Mouse (Mus musculus) embryonic facial prominence, embryonic 13.5 days (tissue): ENCODE results near the gene Tuba3b. TPM values are rescaled to one million over a fixed set of nuclear protein-coding genes. Genes with fewer than 3 reads are reported as not detected.

Source experiments
- ATAC-seq: fragments of 200-750 bp; cut with Nextera tagmentation; 2 replicates; pipeline ENCODE4 v1.8.0; 2017; ENCODE audit warnings: low read depth; ENCODE audit not compliant: insufficient number of reproducible peaks, insufficient read depth, low FRiP score, low TSS enrichment
- H3K27ac ChIP-seq: fragments of 300-500 bp; sonication (generic); 2 replicates; pipeline ENCODE4 v1.5.1; 2015; ENCODE audit warnings: moderate library complexity, mild to moderate bottlenecking, inconsistent platforms
- H3K27me3 ChIP-seq: fragments of 300-500 bp; sonication (generic); 2 replicates; pipeline ENCODE4 v1.6.1; 2015; ENCODE audit warnings: mild to moderate bottlenecking, inconsistent platforms
- H3K36me3 ChIP-seq: fragments of 300-500 bp; sonication (generic); 2 replicates; pipeline ENCODE4 v1.6.1; 2015; ENCODE audit warnings: mild to moderate bottlenecking, inconsistent platforms
- H3K4me1 ChIP-seq: fragments of 300-500 bp; sonication (generic); 2 replicates; pipeline ENCODE4 v1.6.1; 2015; ENCODE audit warnings: inconsistent platforms
- H3K4me2 ChIP-seq: fragments of 300-500 bp; sonication (generic); 2 replicates; pipeline ENCODE4 v1.6.1; 2015; ENCODE audit warnings: moderate library complexity, mild to moderate bottlenecking, inconsistent platforms
- H3K4me3 ChIP-seq: fragments of 300-500 bp; sonication (generic); 2 replicates; pipeline ENCODE4 v1.5.1; 2015; ENCODE audit warnings: mild to moderate bottlenecking, inconsistent platforms
- H3K9ac ChIP-seq: fragments of 300-500 bp; sonication (generic); 2 replicates; pipeline ENCODE4 v1.6.1; 2015; ENCODE audit warnings: mild to moderate bottlenecking, inconsistent platforms
- H3K9me3 ChIP-seq: fragments of 300-500 bp; sonication (generic); 2 replicates; pipeline ENCODE4 v1.6.1; 2016; ENCODE audit warnings: inconsistent platforms
- WGBS: fragments of 180-500 bp; shearing (Covaris S2); methylation state at CpG from one replicate; pipeline ENCODE4 v1.1.7; 2015; ENCODE audit warnings: mixed read lengths; 5-methylcytosine and 5-hydroxymethylcytosine counted together
- polyA plus RNA-seq: library from polyadenylated mRNA; unstranded; fragments of >200 nt; fragmentation: Nextera tagmentation; extraction: Ambion mirVana; gene quantifications from 2 replicates; pipeline ENCODE4 v1.2.1, GENCODE M21; 2015

Tuba3b gene
- polyA plus RNA-seq, 1 experiment from 2014 or later, result not detected

DNA sequence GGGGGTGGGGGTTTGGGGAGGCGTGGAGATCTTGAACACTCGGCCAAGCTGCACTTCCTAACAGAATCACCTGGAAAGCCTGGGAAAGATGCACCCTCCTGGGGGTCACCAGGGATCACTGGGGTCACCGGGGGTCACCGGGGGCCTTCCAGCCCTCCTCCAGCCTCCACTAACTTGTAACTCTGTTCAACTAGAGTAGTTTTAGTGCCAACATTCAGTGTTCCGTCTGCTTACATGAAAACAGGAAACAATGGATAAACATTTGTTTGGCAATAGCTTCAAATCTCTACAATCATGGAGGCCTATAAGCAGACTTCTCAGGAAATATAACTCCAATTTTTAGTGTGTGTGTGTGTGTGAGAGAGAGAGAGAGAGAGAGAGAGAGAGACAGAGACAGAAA is 37.4 kb downstream of the Tuba3b start:
- Histone ChIP-seq H3K9ac (no peak overlapping the region), H3K9me3 (peaks cover 9% of the 10 kb centered on the region), H3K4me2 (no peak overlapping the region), H3K4me3 (no peak overlapping the region), H3K27me3 (no peaks in the 10 kb centered on the region), H3K27ac (no peak overlapping the region), H3K36me3 (no peaks in the 10 kb centered on the region), H3K4me1 (0 out of 2 replicates have a peak, but pooled peaks cover 4% of the 10 kb centered on the region)
- 80% methylated on average over 5 of the region's 5 CpGs for WGBS
- no peak for ATAC-seq

- H3K27ac ChIP-seq, result no peak overlapping the region
- no peaks in the 10 kb centered on the region for H3K27me3 ChIP-seq
- H3K4me2 ChIP-seq, result no peak overlapping the region
- 0 out of 2 replicates have a peak, but pooled peaks cover 4% of the 10 kb centered on the region for H3K4me1 ChIP-seq
- WGBS, result 74% methylated on average over 5 of the region's 5 CpGs
- no peak overlapping the region for H3K9ac ChIP-seq
- peaks cover 9% of the 10 kb centered on the region for H3K9me3 ChIP-seq
- H3K36me3 ChIP-seq, result no peaks in the 10 kb centered on the region
- H3K4me3 ChIP-seq, result no peak overlapping the region
- ATAC-seq, result no peak
These were observed 38.1 kb downstream of the Tuba3b start for GRCm38 (mm10) chr6:145653626-145654025.

GRCm38 (mm10) chr6:145654062-145654836 is 38.7 kb downstream of the Tuba3b start:
- Histone ChIP-seq H3K27me3 (no peaks in the 10 kb centered on the region), H3K4me1 (0 out of 2 replicates have a peak, but pooled peaks cover 4% of the 10 kb centered on the region), H3K27ac (no peak overlapping the region), H3K9ac (no peak overlapping the region), H3K4me2 (no peak overlapping the region), H3K36me3 (no peaks in the 10 kb centered on the region), H3K4me3 (no peak overlapping the region), H3K9me3 (peaks cover 9% of the 10 kb centered on the region)
- WGBS, result 73% methylated on average over 8 of the region's 8 CpGs
- no peak for ATAC-seq

DNA sequence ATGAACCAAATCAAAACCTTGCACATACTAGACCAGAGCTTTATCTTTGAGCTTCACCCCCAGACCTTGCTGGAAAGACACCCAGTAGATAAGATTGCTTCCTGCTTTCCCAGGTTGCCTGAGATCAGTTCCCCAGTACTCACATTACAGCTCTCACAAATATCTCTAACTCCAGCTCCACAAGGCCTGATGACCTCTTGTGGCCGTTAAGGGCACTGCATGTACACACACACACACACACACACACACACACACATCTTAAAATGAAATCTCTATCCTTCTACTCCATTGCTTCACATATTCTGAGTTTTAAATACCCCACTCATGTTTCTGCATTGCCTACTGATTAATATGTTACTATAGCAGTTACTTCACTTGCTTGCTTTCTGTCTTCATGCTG is 40.1 kb downstream of the Tuba3b start:
- Histone ChIP-seq H3K4me3 (no peak overlapping the region), H3K9ac (no peak overlapping the region), H3K4me2 (no peak overlapping the region), H3K9me3 (peaks cover 9% of the 10 kb centered on the region), H3K27ac (no peak overlapping the region), H3K36me3 (no peaks in the 10 kb centered on the region), H3K4me1 (0 out of 2 replicates have a peak, but pooled peaks cover 7% of the 10 kb centered on the region), H3K27me3 (no peaks in the 10 kb centered on the region)
- ATAC-seq, result no peak
- 86% methylated on average over 1 of the region's 1 CpGs for WGBS

GRCm38 (mm10) chr6:145656740-145657591 is 41.4 kb downstream of the Tuba3b start:
- peaks cover 9% of the 10 kb centered on the region for H3K9me3 ChIP-seq
- H3K27me3 ChIP-seq, result no peaks in the 10 kb centered on the region
- no peak overlapping the region for H3K9ac ChIP-seq
- H3K4me3 ChIP-seq, result no peak overlapping the region
- 83% methylated on average over 15 of the region's 15 CpGs for WGBS
- no peak overlapping the region for H3K27ac ChIP-seq
- H3K36me3 ChIP-seq, result no peaks in the 10 kb centered on the region
- 0 out of 2 replicates have a peak, but pooled peaks cover 7% of the 10 kb centered on the region for H3K4me1 ChIP-seq
- no peak for ATAC-seq
- H3K4me2 ChIP-seq, result no peak overlapping the region

DNA sequence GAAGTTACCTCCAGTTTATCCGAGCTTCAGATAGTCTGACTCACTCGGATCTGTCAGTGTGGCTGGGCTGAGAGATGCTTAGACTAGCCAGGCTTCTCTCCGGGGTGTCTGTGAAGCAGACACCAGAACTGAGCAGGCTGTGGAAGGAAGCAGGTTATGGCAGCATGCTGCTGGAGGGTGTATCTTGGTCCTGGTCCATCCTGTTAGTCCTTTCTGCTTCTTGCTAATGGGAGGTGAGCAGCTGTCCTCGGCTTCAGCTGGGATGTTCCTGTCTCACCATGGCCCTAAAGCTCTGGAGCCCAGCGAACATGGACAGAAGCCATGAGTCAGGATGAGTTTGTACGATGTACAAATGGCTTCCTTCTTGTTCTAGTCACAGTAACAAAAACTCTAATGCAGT is 43.6 kb downstream of the Tuba3b start:
- H3K4me1 ChIP-seq, result peaks cover 9% of the 10 kb centered on the region
- no peak overlapping the region for H3K4me3 ChIP-seq
- ATAC-seq, result no peak
- no peaks in the 10 kb centered on the region for H3K27me3 ChIP-seq
- no peak overlapping the region for H3K4me2 ChIP-seq
- H3K36me3 ChIP-seq, result no peaks in the 10 kb centered on the region
- H3K27ac ChIP-seq, result no peak overlapping the region
- H3K9me3 ChIP-seq, result peaks cover 9% of the 10 kb centered on the region
- WGBS, result 72% methylated on average over 6 of the region's 6 CpGs
- H3K9ac ChIP-seq, result no peak overlapping the region

- H3K9me3 ChIP-seq, result peaks cover 3% of the 10 kb centered on the region; the same call in 1 of the 2 replicates
- no peaks in the 10 kb centered on the region for H3K27me3 ChIP-seq
- no peak overlapping the region for H3K4me2 ChIP-seq
- no peaks in the 10 kb centered on the region for H3K36me3 ChIP-seq
- no peak overlapping the region for H3K4me3 ChIP-seq
- no peak overlapping the region for H3K27ac ChIP-seq
- WGBS, result 74% methylated on average over 11 of the region's 11 CpGs
- no peak overlapping the region for H3K9ac ChIP-seq
- no peak for ATAC-seq
- H3K4me1 ChIP-seq, result peaks cover 9% of the 10 kb centered on the region
These were observed 45.4 kb downstream of the Tuba3b start for GRCm38 (mm10) chr6:145660943-145661342.

GRCm38 (mm10) chr6:145664208-145664607 is 48.7 kb downstream of the Tuba3b start:
- Histone ChIP-seq H3K9me3 (no peaks in the 10 kb centered on the region), H3K4me1 (peaks cover 9% of the 10 kb centered on the region), H3K36me3 (no peaks in the 10 kb centered on the region), H3K27ac (no peak overlapping the region), H3K9ac (no peak overlapping the region), H3K4me3 (no peak overlapping the region), H3K27me3 (no peaks in the 10 kb centered on the region), H3K4me2 (no peak overlapping the region)
- no peak for ATAC-seq
- 51% methylated on average over 5 of the region's 5 CpGs for WGBS

GRCm38 (mm10) chr6:145665751-145666150 is 50.2 kb downstream of the Tuba3b start:
- Histone ChIP-seq H3K9me3 (no peaks in the 10 kb centered on the region), H3K36me3 (no peaks in the 10 kb centered on the region), H3K9ac (no peak overlapping the region), H3K27me3 (no peaks in the 10 kb centered on the region), H3K4me1 (peaks cover 6% of the 10 kb centered on the region), H3K4me2 (no peak overlapping the region), H3K27ac (no peak overlapping the region), H3K4me3 (no peak overlapping the region)
- no peak for ATAC-seq
- 88% methylated on average over 3 of the region's 3 CpGs for WGBS

- H3K27me3 ChIP-seq, result no peaks in the 10 kb centered on the region
- no peak overlapping the region for H3K9ac ChIP-seq
- no peak overlapping the region for H3K27ac ChIP-seq
- no peaks in the 10 kb centered on the region for H3K36me3 ChIP-seq
- no peaks in the 10 kb centered on the region for H3K9me3 ChIP-seq
- no peak overlapping the region for H3K4me3 ChIP-seq
- H3K4me2 ChIP-seq, result no peak overlapping the region
- 67% methylated on average over 3 of the region's 3 CpGs for WGBS
- ATAC-seq, result no peak
- H3K4me1 ChIP-seq, result peaks cover 6% of the 10 kb centered on the region
These were observed 52.1 kb downstream of the Tuba3b start for GRCm38 (mm10) chr6:145667654-145668053.

DNA sequence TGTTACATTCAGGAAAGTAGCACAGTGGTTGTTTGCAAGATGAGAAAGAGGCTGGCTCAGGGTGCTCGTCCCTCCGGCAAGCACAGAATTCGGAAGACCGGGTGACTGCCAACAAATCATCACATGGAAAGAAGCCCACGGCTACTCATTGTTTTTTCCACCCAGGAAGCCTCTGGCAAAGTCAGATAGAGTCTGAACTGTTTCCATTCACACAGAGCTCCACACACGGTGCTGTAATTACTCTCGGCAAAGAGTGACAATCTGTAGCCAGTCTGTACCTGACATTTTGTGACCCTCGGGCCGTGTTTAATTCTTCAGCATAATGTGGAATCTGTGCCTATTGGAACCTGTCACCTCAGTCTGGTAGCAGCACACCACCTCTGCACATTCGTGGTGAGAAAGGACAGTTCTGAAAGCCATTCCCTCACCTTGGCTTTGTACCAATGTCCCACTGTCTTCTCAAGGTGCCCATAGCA is 54.1 kb downstream of the Tuba3b start:
- no peak for ATAC-seq
- no peak overlapping the region for H3K27ac ChIP-seq
- WGBS, result 58% methylated on average over 10 of the region's 10 CpGs
- no peak overlapping the region for H3K9ac ChIP-seq
- H3K27me3 ChIP-seq, result no peaks in the 10 kb centered on the region
- H3K36me3 ChIP-seq, result no peaks in the 10 kb centered on the region
- no peak overlapping the region for H3K4me2 ChIP-seq
- no peaks in the 10 kb centered on the region for H3K4me1 ChIP-seq
- H3K9me3 ChIP-seq, result no peaks in the 10 kb centered on the region
- no peak overlapping the region for H3K4me3 ChIP-seq
